Mouse (Mus musculus) olfactory bulb, adult 2 months (tissue): ENCODE results near the gene Slc17a5. TPM values are rescaled to one million over a fixed set of nuclear protein-coding genes. Genes with fewer than 3 reads are reported as not detected.

Source experiments
- H3K27ac ChIP-seq: fragments of 200-500 bp; 2 replicates; pipeline ENCODE4 v1.5.1; 2012; ENCODE audit warnings: low read depth, low read length; ENCODE audit not compliant: insufficient read depth
- H3K4me1 ChIP-seq: fragments of 200-500 bp; 2 replicates; pipeline ENCODE4 v1.6.1; 2012; ENCODE audit warnings: low read length; ENCODE audit not compliant: control insufficient read depth, insufficient read depth
- H3K4me3 ChIP-seq: fragments of 200-500 bp; 2 replicates; pipeline ENCODE4 v1.5.1; 2012; ENCODE audit warnings: mild to moderate bottlenecking, low read depth, low read length, moderate library complexity; ENCODE audit not compliant: insufficient read depth
- CTCF ChIP-seq: fragments of 200-500 bp; IDR thresholded peaks from 2 replicates; pipeline ENCODE4 v1.5.1; 2012; ENCODE audit warnings: low read depth, mild to moderate bottlenecking, low read length, moderate library complexity; ENCODE audit not compliant: insufficient read depth
- POLR2A ChIP-seq: fragments of 200-500 bp; IDR thresholded peaks from 2 replicates; pipeline ENCODE4 v1.6.1; 2012; ENCODE audit warnings: mild to moderate bottlenecking, low read depth, low read length, moderate library complexity; ENCODE audit not compliant: insufficient read depth
- WGBS: fragments of 180-500 bp; shearing (Covaris S2); methylation state at CpG from one replicate; pipeline ENCODE4 v1.1.7; 2018; 5-methylcytosine and 5-hydroxymethylcytosine counted together
- polyA plus RNA-seq: library from polyadenylated mRNA; stranded (reverse); fragments of >200 nt; gene quantifications from 2 replicates; pipeline ENCODE4 v1.2.4, GENCODE M21; 2012; ENCODE audit warnings: low replicate concordance; ENCODE audit not compliant: missing spikeins, insufficient read depth, insufficient read length

The Slc17a5 gene
- polyA plus RNA-seq, 1 experiment = not detected

DNA sequence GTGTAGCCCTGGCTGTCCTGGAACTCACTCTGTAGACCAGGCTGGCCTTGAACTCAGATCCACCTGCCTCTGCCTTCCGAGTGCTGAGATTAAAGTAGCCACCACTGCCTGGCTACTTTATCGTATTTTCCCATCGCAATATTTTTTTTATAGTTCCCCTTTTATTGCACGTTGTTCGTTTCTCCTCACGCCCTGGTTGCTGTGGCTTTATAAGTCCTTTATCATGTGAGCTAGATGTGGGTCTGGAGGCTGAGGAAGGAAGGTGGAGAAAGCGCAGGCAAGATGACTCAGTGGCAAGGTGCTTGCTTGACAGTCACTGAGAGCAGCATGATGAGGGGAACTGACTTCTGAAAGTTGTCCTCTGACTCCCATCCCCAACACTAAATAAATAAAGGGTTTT is 9.0 kb downstream of the Slc17a5 start:
- 91% methylated on average over 7 of the region's 7 CpGs for WGBS
- H3K4me3 ChIP-seq = no peak overlapping the region
- no peaks in the 10 kb centered on the region for H3K4me1 ChIP-seq
- no peak overlapping the region for H3K27ac ChIP-seq
- TF ChIP-seq CTCF = no peak
- no peak for TF ChIP-seq POLR2A

DNA sequence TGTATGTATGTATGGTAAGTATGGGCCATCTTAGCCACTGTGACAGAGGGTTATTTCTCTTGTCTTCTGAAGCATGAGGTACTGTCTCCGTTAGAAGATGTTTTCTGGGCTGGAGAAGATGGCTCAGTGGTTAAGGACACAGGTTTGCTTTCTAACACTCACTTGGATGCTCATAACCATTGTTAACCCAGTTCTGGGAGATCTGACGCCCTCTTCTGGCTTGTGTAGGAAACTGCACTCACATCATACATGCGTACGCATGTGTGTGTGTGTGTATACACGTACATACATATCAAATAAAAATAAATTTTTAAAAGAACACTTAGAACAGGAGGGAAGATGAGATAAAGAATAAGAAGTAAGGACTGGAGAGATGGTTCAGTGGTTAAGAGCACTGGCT is 11.4 kb downstream of the Slc17a5 start:
- Histone ChIP-seq H3K4me3 (no peak overlapping the region), H3K4me1 (no peaks in the 10 kb centered on the region), H3K27ac (no peak overlapping the region)
- no peak for TF ChIP-seq CTCF
- no peak for TF ChIP-seq POLR2A
- WGBS = 95% methylated on average over 5 of the region's 5 CpGs

DNA sequence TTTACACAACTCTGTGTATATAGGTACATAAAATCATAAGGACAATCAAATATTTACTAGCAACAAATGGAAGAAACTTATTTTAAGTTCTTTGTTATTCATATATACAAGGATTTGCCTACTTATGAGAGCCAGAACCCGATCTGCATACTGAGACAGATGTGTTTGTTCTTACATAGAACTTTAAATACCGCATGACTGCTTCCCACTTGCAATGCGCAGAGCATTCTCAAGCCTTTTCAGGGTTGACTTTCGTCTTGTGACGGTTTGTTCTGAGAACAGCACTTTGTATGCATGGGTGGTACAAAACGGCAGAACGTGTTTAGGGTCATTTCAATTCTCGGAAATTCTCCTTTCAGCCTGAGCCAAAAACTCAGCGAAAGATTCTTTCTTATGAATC is 17.9 kb downstream of the Slc17a5 start:
- no peak overlapping the region for H3K4me3 ChIP-seq
- TF ChIP-seq CTCF = no peak
- TF ChIP-seq POLR2A = no peak
- no peak overlapping the region for H3K27ac ChIP-seq
- no peaks in the 10 kb centered on the region for H3K4me1 ChIP-seq
- 62% methylated on average over 9 of the region's 9 CpGs for WGBS

DNA sequence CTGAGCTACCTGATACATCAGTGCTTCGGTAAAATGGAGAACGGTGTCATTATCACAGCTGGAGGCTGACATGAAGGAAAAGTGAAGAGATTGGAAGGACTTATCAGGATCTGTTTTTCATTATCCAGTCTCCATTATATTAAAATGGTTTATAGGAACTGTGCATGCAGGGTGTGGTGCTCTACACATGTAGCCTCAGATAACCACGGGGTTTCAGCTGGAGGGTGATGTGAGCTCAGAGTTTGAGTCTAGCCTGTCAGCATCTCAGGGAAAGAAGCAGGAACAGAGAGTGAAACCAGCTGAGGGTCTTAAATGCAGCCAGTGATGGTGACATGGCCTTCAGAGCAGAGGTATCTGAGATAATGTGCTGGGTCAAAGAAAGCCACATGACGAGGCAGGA is 28.4 kb downstream of the Slc17a5 start:
- WGBS = 91% methylated on average over 4 of the region's 4 CpGs
- no peak for TF ChIP-seq CTCF
- TF ChIP-seq POLR2A = no peak
- Histone ChIP-seq H3K27ac (no peak overlapping the region), H3K4me3 (no peak overlapping the region), H3K4me1 (no peaks in the 10 kb centered on the region)

DNA sequence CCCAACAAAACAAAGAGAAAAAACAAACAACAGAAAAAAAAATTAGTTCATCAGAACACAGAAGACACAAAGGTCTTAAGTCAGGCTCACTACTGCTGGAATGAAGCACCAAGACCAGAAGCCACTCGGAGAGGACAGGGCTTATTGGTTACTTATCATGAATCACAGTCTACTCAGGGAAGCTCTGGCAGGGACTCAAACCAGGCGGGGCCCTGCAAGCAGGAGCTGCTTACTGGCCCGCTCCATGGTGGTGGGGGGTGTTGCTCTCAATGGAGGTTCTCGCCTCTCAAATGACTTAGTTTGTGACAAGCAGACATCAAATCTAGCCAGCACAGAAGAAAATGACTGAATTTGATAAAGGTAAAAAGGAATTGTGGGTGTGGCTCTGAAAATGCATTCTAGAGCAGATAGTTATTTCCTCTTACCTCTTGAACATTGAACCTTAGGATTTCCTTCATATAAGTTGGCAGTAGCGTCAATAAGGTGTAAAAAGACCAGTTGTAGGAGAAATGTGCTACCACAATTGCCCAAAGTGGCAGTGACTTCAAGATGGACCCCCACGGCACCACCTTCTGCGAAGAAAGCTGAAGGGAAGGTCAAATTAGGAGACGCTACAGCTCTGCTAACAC is 29.1 kb downstream of the Slc17a5 start:
- TF ChIP-seq POLR2A (no peak), CTCF (no peak)
- H3K4me3 ChIP-seq = no peak overlapping the region
- WGBS = 79% methylated on average over 8 of the region's 8 CpGs
- H3K27ac ChIP-seq = no peak overlapping the region
- no peaks in the 10 kb centered on the region for H3K4me1 ChIP-seq

GRCm38 (mm10) chr9:78557041-78557440 is 30.8 kb downstream of the Slc17a5 start:
- Histone ChIP-seq H3K4me1 (no peaks in the 10 kb centered on the region), H3K27ac (no peak overlapping the region), H3K4me3 (no peak overlapping the region)
- WGBS = 78% methylated on average over 1 of the region's 1 CpGs
- TF ChIP-seq CTCF (no peak), POLR2A (no peak)

GRCm38 (mm10) chr9:78552984-78553383 is 34.9 kb downstream of the Slc17a5 start:
- Histone ChIP-seq H3K4me1 (no peaks in the 10 kb centered on the region), H3K4me3 (no peak overlapping the region), H3K27ac (no peak overlapping the region)
- 33% methylated on average over 12 of the region's 12 CpGs for WGBS
- TF ChIP-seq CTCF = no peak
- TF ChIP-seq POLR2A = no peak

DNA sequence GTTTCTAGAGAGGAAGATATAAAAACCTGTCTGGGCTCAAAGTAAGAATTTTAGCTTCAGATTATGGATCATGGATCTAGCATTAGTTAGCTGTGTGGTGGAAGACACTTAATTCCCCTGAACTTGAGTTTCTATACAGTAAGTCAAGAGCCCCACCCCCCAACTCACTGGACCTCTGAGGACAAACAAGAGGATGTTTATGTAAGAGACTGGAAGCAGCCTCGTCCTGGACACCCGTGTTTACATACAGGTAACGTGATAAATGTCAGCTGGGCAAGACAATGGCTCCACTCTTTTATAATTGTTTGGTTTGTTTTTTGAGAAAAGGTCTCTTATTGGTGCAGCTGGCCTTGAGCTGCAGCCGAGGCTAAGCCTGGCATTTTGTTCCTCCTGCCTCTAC is 36.1 kb downstream of the Slc17a5 start:
- WGBS = 84% methylated on average over 4 of the region's 4 CpGs
- H3K4me1 ChIP-seq = no peaks in the 10 kb centered on the region
- no peak overlapping the region for H3K27ac ChIP-seq
- H3K4me3 ChIP-seq = no peak overlapping the region
- TF ChIP-seq POLR2A (no peak), CTCF (no peak)

DNA sequence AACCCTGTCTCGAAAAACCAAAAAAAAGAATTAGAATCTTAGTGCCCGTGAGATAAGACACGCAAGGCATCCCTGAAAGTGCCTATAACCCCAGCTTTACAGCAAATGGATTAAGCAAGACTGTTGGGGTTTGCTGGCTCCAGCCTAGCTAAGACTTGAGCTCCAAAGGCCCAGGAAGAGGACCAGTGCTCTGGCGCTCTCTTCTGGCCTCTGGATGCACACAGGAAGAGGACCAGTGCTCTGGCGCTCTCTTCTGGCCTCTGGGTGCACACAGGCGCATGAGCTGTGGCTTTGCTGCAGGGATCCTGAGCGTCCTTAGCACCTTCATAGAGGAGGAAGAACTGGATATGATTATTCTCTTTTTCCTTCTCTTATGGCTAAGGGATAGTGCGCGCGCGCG is 40.1 kb downstream of the Slc17a5 start:
- no peaks in the 10 kb centered on the region for H3K4me1 ChIP-seq
- H3K27ac ChIP-seq = no peak overlapping the region
- TF ChIP-seq CTCF (no peak), POLR2A (no peak)
- WGBS = 94% methylated on average over 12 of the region's 12 CpGs
- no peak overlapping the region for H3K4me3 ChIP-seq

- 45% methylated on average over 7 of the region's 7 CpGs for WGBS
- TF ChIP-seq CTCF (no peak), POLR2A (no peak)
- H3K27ac ChIP-seq = no peak overlapping the region
- H3K4me3 ChIP-seq = no peak overlapping the region
- no peaks in the 10 kb centered on the region for H3K4me1 ChIP-seq
Measured at GRCm38 (mm10) chr9:78546944-78547343, 40.9 kb downstream of the Slc17a5 start.
